Mouse (Mus musculus): Measurements from ENCODE around the gene Dab1. TPM values are rescaled to one million over a fixed set of nuclear protein-coding genes. Genes with fewer than 3 reads are reported as not detected.

Dab1 gene
- polyA plus RNA-seq, 1 experiment from 2014 or later, result 114 TPM

DNA sequence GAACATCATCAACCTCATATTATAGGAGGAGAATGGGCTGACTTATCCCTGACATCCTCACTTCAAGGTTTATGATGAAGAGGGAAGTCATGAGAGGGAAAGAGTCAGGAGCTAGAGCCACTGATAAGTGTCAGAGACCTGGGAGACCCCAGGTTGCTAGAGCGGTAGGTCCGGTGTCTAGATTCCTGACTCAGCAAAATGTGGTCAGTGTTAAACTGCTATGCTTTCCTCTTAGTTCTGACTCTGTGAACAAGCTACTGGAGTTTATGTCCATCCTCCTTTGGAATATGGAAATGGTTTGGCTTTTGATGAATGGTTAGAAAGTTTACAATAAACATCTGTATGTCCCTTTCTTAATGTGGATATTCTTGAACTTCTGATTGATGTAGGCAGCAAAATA lies 985.1 kb downstream of the Dab1 start:
- Histone ChIP-seq H3K4me3 (replicated peaks) (no peak overlapping the region), H3K9me3 (no peaks in the 10 kb centered on the region), H3K9ac (replicated peaks) (no peak overlapping the region), H3K27me3 (no peaks in the 10 kb centered on the region), H3K4me2 (replicated peaks) (no peak overlapping the region), H3K4me1 (replicated peaks) (peaks cover 15% of the 10 kb centered on the region), H3K27ac (no peak overlapping the region), H3K36me3 (no peaks in the 10 kb centered on the region)
- WGBS, result 91% methylated on average over 2 of the region's 2 CpGs
- ATAC-seq, result no peak

DNA sequence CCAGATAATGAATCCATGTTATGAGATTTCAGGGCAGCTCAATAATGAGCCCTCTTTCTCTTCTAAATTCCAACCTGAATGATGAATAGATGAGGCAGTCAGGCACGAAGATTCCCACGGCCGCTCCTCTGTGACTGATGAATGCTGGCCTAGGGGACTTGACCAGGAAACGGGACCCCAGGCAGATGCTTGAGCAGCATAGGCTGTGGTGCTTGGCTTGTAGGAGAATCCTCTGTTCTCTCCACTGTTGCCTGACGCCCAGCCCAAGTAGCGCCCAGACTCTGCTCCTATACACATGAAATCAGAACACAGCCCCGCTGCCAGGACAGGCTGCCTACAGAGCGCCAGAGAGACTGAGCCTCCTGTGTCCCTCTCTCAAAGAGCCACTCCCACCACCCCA lies 987.7 kb downstream of the Dab1 start:
- WGBS, result 17% methylated on average over 8 of the region's 8 CpGs

DNA sequence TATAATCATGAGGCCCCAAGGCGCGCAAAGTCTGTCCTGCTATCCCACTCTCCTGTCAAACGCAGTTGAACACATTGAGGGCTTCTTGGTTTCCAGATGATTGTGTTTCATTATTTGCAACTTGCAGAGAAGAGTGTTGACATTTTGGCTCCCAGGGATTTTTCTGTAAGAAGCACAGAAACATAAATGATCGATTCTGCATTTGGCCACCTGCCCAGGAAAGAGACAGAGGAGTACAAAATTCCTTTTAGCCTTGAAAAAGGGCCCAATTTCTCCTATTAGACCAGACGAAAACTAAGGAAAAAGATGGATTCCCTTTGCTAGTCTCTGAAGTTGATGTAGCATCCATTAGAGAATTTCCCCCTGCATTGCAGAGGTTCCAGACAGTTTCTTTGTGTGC lies 988.5 kb downstream of the Dab1 start:
- WGBS, result 77% methylated on average over 5 of the region's 5 CpGs
- no peak for ATAC-seq
- Histone ChIP-seq H3K4me2 (replicated peaks) (no peak overlapping the region), H3K9me3 (no peaks in the 10 kb centered on the region), H3K4me1 (replicated peaks) (peaks cover 12% of the 10 kb centered on the region), H3K27me3 (no peaks in the 10 kb centered on the region), H3K36me3 (no peaks in the 10 kb centered on the region), H3K27ac (no peak overlapping the region), H3K9ac (replicated peaks) (no peak overlapping the region), H3K4me3 (replicated peaks) (no peak overlapping the region)

More for the DNA sequence above, 987.7 kb downstream of the Dab1 start:
- H3K9me3 ChIP-seq, result no peaks in the 10 kb centered on the region
- H3K4me2 ChIP-seq (replicated peaks), result no peak overlapping the region
- H3K27ac ChIP-seq, result no peak overlapping the region
- no peaks in the 10 kb centered on the region for H3K36me3 ChIP-seq
- ATAC-seq, result no peak
- no peak overlapping the region for H3K4me3 ChIP-seq (replicated peaks)
- no peak overlapping the region for H3K9ac ChIP-seq (replicated peaks)
- H3K4me1 ChIP-seq (replicated peaks), result peaks cover 12% of the 10 kb centered on the region
- H3K27me3 ChIP-seq, result no peaks in the 10 kb centered on the region

DNA sequence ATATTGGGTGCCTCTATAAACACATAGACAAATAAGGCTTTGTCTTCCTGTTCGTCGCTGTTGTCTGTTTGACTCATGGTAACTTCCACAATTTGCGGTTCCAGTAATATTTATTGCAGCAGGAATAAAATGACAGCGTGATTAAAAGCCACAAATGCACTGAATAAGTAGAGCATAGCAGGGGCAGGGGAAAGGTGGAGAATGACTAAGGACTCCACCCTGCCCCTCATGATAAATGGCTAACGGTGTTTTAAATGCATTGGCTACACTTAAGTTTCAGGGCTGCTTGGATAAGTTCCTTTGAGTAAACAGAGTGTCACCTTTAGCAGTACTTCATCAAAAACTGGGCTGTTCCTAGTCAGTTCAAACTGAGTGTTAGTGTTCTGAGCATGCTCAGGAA lies 1000.3 kb downstream of the Dab1 start:
- no peak for ATAC-seq
- H3K27ac ChIP-seq, result peak overlapping the region; percentile 21; the same call in 1 of the 2 replicates
- WGBS, result 93% methylated on average over 5 of the region's 5 CpGs

DNA sequence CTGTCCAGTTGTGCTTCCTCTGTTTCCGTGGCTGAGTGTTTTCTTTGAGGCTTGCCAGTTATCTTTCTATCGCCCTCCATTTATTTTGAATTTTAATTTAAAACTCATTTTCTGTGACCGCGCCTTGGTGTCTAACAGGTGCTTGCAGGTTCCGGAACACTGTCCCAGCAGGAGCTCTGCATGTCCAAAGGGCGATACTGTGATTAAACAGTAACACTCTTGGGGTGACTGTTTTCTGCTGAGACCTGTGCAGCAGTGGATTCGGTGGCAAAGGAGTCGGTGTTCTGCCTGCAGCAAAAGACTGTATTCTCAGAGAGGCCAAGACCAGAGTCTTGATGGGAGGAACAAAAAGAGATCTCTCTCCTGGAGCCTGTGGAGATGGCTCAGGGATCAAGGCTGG lies 1006.2 kb downstream of the Dab1 start:
- no peak overlapping the region for H3K27ac ChIP-seq
- 89% methylated on average over 8 of the region's 8 CpGs for WGBS
- H3K4me2 ChIP-seq (replicated peaks), result no peak overlapping the region
- no peak overlapping the region for H3K4me3 ChIP-seq (replicated peaks)
- no peaks in the 10 kb centered on the region for H3K27me3 ChIP-seq
- no peaks in the 10 kb centered on the region for H3K9me3 ChIP-seq
- H3K4me1 ChIP-seq (replicated peaks), result no peaks in the 10 kb centered on the region
- no peak for ATAC-seq
- H3K9ac ChIP-seq (replicated peaks), result no peak overlapping the region
- H3K36me3 ChIP-seq, result peaks cover 6% of the 10 kb centered on the region; the same call in 1 of the 2 replicates

More for the DNA sequence above, 1000.3 kb downstream of the Dab1 start:
- H3K36me3 ChIP-seq, result no peaks in the 10 kb centered on the region
- H3K27me3 ChIP-seq, result no peaks in the 10 kb centered on the region
- no peak overlapping the region for H3K4me2 ChIP-seq (replicated peaks)
- H3K9me3 ChIP-seq, result no peaks in the 10 kb centered on the region
- H3K4me3 ChIP-seq (replicated peaks), result no peak overlapping the region
- no peak overlapping the region for H3K9ac ChIP-seq (replicated peaks)
- peaks cover 11% of the 10 kb centered on the region; the same call in 1 of the 2 replicates for H3K4me1 ChIP-seq (replicated peaks)

DNA sequence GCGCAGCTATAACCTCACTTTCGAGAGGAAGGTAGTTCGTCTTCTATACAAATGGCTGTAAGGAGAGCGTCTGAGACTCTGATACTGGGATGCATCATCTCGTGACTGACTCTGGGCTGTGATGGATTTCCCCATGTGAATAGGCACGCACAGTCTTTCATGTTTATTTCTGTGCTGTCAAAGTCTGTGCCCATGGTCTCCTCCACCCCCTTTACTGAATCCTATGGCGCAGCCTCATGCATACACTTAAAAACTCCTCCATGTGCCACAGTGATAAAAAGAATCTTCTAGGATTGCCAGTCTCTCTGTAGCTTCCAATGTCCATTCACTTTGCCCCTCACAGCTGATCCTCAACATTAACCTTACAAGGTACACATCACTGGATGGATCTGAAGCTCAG lies 1009.5 kb downstream of the Dab1 start:
- WGBS, result 83% methylated on average over 7 of the region's 7 CpGs
- no peaks in the 10 kb centered on the region for H3K27me3 ChIP-seq
- no peak overlapping the region for H3K27ac ChIP-seq
- H3K9me3 ChIP-seq, result no peaks in the 10 kb centered on the region
- H3K4me2 ChIP-seq (replicated peaks), result no peak overlapping the region
- no peak overlapping the region for H3K4me3 ChIP-seq (replicated peaks)
- no peak for ATAC-seq
- H3K4me1 ChIP-seq (replicated peaks), result no peaks in the 10 kb centered on the region
- H3K9ac ChIP-seq (replicated peaks), result no peak overlapping the region
- peaks cover 6% of the 10 kb centered on the region; the same call in 1 of the 2 replicates for H3K36me3 ChIP-seq

DNA sequence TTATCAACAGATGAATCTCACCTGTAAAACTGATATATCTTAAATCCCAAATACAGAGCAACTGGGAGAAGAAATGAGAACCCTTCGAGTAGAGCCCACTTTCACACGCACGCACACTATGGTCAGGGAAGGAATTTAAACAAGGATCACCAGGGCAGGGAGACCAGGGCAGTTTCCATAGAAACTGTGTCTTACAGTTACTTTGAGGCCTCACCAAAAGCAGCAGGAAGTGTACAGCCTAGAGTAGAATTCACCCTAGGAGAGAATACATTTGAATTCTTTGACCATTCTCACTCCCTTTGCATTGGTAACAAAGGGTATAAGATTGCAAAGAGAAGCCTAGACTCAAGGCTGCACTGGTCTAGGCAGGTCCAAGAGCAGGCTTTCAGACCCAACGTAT lies 1017.9 kb downstream of the Dab1 start:
- Histone ChIP-seq H3K4me1 (replicated peaks) (peaks cover 14% of the 10 kb centered on the region), H3K4me2 (replicated peaks) (no peak overlapping the region), H3K27me3 (no peaks in the 10 kb centered on the region), H3K9me3 (no peaks in the 10 kb centered on the region), H3K27ac (no peak overlapping the region), H3K9ac (replicated peaks) (no peak overlapping the region), H3K36me3 (no peaks in the 10 kb centered on the region), H3K4me3 (replicated peaks) (no peak overlapping the region)
- ATAC-seq, result no peak
- WGBS, result 65% methylated on average over 4 of the region's 4 CpGs

DNA sequence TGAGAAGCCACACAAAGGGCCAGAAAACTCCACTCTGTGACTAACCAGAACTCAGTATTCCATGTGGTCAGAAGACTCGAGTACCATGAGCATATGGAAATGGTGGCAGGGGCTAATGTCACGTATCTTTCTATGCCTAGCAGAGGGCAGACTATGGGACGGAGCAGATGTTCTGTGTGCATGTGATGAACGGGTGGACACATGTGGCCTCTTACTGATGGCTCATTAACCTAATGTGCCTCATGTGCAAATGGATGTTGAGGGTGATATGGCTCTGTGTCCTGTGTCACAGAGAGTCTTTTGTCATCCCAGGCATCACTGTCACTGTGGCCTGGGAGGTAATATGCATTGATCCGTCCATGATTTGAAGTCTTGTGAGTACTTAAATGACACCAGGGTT lies 1021.5 kb downstream of the Dab1 start:
- Histone ChIP-seq H3K4me1 (replicated peaks) (peaks cover 26% of the 10 kb centered on the region), H3K9ac (replicated peaks) (no peak overlapping the region), H3K4me2 (replicated peaks) (no peak overlapping the region), H3K36me3 (no peaks in the 10 kb centered on the region), H3K27me3 (no peaks in the 10 kb centered on the region), H3K9me3 (no peaks in the 10 kb centered on the region), H3K4me3 (replicated peaks) (no peak overlapping the region), H3K27ac (no peak overlapping the region)
- WGBS, result 73% methylated on average over 5 of the region's 5 CpGs
- no peak for ATAC-seq

DNA sequence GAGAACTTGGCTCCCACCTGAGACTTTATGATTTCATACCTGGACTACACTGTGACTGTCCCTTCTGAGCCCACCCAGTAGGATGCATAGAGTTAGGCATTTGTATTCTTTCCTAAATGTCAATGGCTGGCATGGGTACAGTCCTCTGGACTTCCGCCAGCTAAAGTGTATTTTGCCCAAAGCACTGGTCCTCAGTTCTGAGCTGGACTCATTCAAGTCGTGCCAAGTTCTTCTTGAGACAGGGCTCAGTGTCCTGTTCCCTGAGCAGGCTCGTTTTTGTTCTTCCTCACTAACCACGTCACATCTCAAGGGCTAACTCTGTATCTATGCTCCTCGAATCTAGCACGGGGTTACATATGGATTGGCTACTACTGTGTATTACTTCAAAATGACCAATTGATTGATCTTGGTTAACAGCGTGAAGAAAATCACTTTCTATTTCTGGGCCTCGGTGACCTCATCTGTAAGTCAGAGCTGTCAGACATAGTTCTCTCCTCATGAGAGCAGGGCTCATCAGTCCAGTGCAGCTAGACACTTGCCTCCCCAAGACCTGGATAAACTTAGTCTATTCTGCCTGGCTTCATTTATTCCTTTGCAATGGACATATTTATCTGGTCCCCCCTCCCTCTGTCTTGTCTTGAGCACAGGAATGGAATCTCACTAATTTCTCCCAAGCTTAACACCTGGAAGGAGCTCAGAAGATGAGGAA lies 1023.8 kb downstream of the Dab1 start:
- Histone ChIP-seq H3K4me1 (replicated peaks) (peaks cover 18% of the 10 kb centered on the region), H3K9me3 (no peaks in the 10 kb centered on the region), H3K4me2 (replicated peaks) (no peak overlapping the region), H3K4me3 (replicated peaks) (no peak overlapping the region), H3K9ac (replicated peaks) (no peak overlapping the region), H3K36me3 (no peaks in the 10 kb centered on the region), H3K27me3 (no peaks in the 10 kb centered on the region), H3K27ac (no peak overlapping the region)
- 83% methylated on average over 8 of the region's 8 CpGs for WGBS
- ATAC-seq, result no peak; the same call in 1 of the 2 replicates

DNA sequence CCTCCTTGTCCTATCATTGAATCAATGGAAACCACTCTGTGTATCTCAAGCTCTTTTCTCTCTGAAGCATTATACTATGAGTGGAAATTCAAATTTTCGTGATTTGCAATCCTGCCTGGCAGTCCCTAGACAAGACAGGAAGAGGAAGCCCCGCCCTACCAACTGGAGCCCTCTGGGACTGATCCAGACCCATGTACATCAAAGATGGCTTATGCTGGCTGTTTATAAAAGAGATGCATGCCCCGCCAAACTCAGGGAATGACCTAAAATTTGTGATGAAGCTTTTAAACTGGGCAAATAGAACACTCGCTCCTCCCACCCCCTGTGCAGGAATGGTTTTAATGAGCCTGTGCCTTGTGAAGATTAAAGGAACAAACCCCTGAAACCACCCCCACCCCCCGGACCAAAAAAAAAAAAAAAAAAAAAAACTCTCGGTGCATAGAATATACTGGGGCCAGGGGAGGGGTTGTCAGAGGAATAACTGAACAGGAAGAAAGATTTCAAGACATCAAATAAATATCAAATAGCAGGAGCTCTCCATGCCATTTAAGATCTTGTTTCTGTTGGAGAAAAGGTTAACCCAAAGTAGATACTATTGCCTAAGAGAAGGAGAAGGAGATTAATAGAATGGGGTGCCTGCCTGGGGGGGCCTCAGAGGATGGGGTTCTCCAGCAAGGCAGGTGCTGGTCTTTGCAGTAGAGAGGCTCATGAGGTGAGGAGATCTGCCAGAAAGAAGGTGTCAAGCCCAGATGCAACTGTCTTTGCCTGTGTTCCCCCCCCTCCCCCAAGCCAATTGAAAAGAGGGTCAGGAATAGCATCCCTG lies 1024.6 kb downstream of the Dab1 start:
- Histone ChIP-seq H3K27ac (peak overlapping the region; percentile 63), H3K36me3 (no peaks in the 10 kb centered on the region), H3K4me3 (replicated peaks) (no peak overlapping the region), H3K4me2 (replicated peaks) (no peak overlapping the region), H3K9me3 (no peaks in the 10 kb centered on the region), H3K4me1 (replicated peaks) (peaks cover 13% of the 10 kb centered on the region), H3K27me3 (no peaks in the 10 kb centered on the region), H3K9ac (replicated peaks) (no peak overlapping the region)
- WGBS, result 58% methylated on average over 6 of the region's 6 CpGs
- 0 out of 2 replicates have a peak, but pooled peaks have one; percentile 65 for ATAC-seq

DNA sequence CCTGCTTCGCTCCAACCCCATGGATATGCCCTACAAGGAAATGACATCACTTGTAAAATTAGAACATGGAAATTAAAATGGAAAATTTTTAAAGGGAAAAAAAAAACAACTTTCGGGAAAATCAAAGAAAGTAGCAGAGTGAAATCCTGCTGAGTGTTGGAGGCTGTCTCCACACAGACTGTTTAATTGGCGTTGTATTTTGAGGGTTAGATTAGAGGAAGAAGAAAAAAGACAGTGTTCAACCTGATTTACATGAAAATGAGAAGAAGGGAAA lies 1025.1 kb downstream of the Dab1 start:
- Histone ChIP-seq H3K9ac (replicated peaks) (no peak overlapping the region), H3K27ac (peak overlapping the region; percentile 63), H3K4me1 (replicated peaks) (peaks cover 13% of the 10 kb centered on the region), H3K4me2 (replicated peaks) (no peak overlapping the region), H3K4me3 (replicated peaks) (no peak overlapping the region), H3K9me3 (no peaks in the 10 kb centered on the region), H3K36me3 (no peaks in the 10 kb centered on the region), H3K27me3 (no peaks in the 10 kb centered on the region)
- ATAC-seq, result no peak
- WGBS, result 54% methylated on average over 3 of the region's 3 CpGs

DNA sequence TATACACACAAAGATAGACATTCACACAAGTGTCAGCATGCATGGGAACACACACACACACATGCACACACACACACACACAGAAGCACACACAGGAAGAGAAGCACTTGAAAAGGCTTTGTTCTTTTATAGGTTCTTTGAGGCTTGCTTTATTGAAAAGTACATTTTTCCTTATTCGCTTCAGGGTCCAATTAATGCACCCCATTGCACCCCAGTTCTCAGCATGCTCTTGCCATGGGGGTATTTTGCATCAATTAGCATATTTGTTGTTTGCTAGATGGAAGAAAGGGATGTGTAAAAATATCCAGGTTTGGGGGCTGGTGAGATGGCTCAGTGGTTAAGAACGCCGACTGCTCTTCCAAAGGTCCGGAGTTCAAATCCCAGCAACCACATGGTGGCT lies 1025.7 kb downstream of the Dab1 start:
- peaks cover 13% of the 10 kb centered on the region for H3K4me1 ChIP-seq (replicated peaks)
- H3K4me3 ChIP-seq (replicated peaks), result no peak overlapping the region
- H3K36me3 ChIP-seq, result no peaks in the 10 kb centered on the region
- H3K4me2 ChIP-seq (replicated peaks), result no peak overlapping the region
- no peak for ATAC-seq
- H3K9me3 ChIP-seq, result no peaks in the 10 kb centered on the region
- H3K27me3 ChIP-seq, result no peaks in the 10 kb centered on the region
- 91% methylated on average over 4 of the region's 4 CpGs for WGBS
- no peak overlapping the region for H3K9ac ChIP-seq (replicated peaks)
- no peak overlapping the region for H3K27ac ChIP-seq
